Mouse (Mus musculus) ES-Bruce4 (cell line): ENCODE data around the gene Hdgfl1.

Experiments used
- CTCF ChIP-seq: IDR thresholded peaks from one replicate; pipeline ENCODE4 v1.8.1; 2011; ENCODE audit warnings: low read depth, low read length
- EP300 ChIP-seq: IDR thresholded peaks from 2 replicates; pipeline ENCODE4 v1.6.1; 2011; ENCODE audit warnings: low read depth, low read length; ENCODE audit not compliant: insufficient read depth
- POLR2A ChIP-seq: IDR thresholded peaks from one replicate; pipeline ENCODE4 v1.8.1; 2011; ENCODE audit warnings: low read length; ENCODE audit not compliant: insufficient read depth

GRCm38 (mm10) chr13:26761966-26762803, 7.8 kb downstream of the Hdgfl1 start:
- TF ChIP-seq EP300 = no peak
- no peak for TF ChIP-seq CTCF
- no peak for TF ChIP-seq POLR2A
